Mouse (Mus musculus): ENCODE results near the gene Unc5b.

DNA sequence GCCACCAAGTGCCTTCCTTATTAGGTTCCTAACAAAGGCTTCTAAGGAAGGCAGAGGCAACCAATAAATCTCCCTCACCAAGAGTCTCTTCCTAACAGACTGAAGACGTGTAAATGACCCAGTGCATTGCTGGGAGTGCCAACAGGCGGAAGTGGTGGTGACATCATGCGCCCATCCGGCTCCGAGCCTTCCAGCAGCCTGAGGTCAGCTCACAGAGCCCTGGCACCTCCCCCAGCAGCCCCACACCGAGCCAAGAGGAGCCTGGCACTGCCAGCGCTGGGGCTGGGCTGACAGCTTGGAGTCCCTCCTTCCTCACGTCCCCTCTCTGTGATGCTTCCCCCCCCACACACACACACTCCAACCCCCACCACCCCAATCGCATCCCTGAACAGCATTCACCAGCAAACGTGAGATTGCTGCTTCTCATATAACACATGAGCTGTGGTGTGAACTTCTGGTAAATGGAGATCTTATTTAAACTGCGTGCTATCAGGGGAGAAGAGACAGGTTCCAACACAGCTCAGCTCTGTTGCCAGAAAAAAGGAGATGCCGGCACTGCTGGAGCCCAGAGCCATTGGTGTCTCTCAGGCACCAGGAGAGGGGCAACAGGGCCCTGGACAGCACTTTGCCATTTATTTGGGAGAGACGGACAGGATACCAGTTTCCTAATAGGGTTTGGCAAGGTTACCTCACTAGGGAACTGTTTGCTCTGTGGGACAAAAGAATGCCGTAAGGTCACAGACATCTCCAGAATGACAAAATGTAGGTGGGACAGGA, 14.3 kb downstream of the Unc5b start:
- TF ChIP-seq BHLHE40 (IDR thresholded peaks at IDR 0.05; ENCODE audit: low read depth, low read length) (no peak), CTCF (conservative IDR thresholded peaks at IDR 0.05 in 1 of 2, IDR thresholded peaks at IDR 0.05 in 1 of 2; ENCODE audit: low read depth in 2 of 2, low read length in 2 of 2) (no peak), TBP (conservative IDR thresholded peaks at IDR 0.05; ENCODE audit: low read depth, low read length) (no peak), ZC3H11A (IDR thresholded peaks at IDR 0.05; ENCODE audit: low read depth, low read length) (no peak), POLR2A (IDR thresholded peaks at IDR 0.05; ENCODE audit: low read depth, low read length) (no peak), ETS1 (conservative IDR thresholded peaks at IDR 0.05; ENCODE audit: low read depth, low read length) (no peak), ZKSCAN1 (IDR thresholded peaks at IDR 0.05; ENCODE audit: borderline replicate concordance, low read depth, low read length) (no peak), RAD21 (IDR thresholded peaks at IDR 0.05; ENCODE audit: low read depth, low read length) (no peak)
